Mouse (Mus musculus) gastrocnemius, adult 18-20 months (tissue): ENCODE measurements around the gene Fiz1. TPM values are rescaled to one million over a fixed set of nuclear protein-coding genes. Genes with fewer than 3 reads are reported as not detected.
A peak's percentile ranks its signal among the peaks of the same experiment; 100 is the strongest.
"Not testable (repeated sequence)": the region's sequence is repeated elsewhere in the genome, so short reads cannot be mapped to it uniquely, and the experiment has no call there.

Source experiments
- DNase-seq: peaks from one replicate; pipeline ENCODE4 v3.0.0; 2021; ENCODE audit warnings: low spot score
- total RNA-seq, 2 experiments: library from RNA; stranded (reverse); gene quantifications; 2 replicates each; pipeline ENCODE4 v1.2.3; 2021

Gene Fiz1
- total RNA-seq, 2 experiments from 2014 or later: 19.0 to 24.4 TPM

DNA sequence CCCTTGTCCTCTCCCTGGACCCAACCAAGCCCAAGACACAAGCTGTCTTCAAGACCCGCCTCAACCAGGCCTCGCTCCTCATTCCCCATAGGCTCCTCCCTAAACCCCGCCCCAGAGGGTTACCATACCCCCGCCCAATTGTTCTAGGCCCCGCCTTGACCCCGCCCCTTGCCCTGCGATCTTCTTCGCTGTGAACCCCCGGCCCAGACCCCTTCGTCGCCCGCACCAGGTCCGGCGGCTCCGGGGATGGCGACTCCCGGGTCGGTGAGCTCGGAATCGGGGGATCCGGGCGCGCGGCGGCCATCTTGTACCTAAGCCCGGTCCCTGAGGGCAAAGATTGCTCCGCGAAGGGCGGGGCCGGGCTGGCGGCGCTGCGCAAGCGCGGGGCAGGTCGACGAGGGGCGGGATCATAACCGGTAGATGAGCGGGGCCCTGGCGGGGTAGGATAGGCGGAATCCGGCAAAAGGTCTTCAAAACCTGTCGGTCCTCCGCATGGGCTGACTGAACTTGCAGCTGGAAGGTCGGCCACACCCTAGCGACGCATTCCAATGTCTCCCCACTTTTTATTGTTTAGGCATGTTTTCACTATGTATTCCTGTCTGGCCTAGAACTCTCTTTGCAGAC, 23.7 kb upstream of the Fiz1 start, which contains the start of gene Zfp784:
Gene Zfp784 (minus strand): TSS at position 338 of the 624 bp plus-strand sequence.
- peak; percentile 94 for DNase-seq

DNA sequence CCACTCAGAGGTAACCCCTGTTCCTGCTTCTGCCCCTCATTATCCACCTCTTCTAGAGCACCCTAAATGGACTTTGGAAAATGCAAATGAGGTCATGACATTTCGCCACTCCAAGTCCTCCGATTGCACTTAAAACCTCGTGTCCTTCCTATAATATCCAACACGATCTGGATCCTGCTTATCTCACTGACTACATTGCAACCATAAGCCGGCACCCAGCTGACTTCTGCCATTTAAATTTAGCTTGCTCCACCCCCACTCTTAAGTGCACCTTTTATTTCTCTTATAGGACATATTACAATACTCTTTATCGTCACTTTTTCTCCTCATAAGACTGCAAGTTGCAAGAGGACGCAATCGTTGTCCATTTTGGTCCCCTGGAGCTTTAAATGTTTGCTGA, 23.0 kb upstream of the Fiz1 start:
- DNase-seq: no peak

DNA sequence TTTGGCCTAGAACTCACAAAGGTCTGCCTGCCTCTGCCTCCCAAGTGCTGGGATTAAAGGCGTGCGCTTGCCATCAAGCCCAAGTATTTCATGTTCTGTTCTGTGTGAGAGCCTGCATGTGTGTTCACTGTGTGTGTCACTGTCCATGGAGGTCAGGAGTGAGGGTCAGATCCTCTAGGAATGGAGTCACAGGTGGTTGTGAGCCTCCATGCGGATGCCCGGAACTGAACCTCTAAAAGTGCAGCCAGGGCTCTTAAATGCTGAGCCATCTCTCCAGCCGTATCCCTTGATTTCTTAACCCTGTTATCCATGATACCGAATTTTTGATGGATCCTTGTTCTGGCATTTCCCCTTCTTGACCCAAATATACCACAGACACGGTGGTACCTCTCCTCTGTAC, 22.5 kb upstream of the Fiz1 start:
- DNase-seq: no peak

DNA sequence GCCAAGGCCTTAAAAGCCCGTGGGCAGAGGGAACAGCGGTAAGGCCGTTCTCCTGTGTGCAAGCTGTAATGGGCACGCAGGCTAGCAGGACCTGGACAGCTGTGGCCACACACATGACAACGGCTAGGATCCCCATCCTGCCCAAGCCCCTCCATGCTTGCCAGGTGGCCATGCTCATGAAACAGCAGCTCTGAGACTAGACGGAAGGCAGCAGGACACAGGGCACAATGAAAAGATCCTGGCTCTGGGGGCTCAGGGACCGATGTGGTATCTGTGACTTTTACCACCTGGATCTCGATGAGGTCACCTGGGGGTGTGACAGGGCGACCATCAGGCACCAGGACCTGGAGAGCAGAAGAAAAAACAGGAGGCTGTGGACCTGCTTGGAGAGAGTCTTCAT, 21.6 kb upstream of the Fiz1 start:
- DNase-seq: no peak

DNA sequence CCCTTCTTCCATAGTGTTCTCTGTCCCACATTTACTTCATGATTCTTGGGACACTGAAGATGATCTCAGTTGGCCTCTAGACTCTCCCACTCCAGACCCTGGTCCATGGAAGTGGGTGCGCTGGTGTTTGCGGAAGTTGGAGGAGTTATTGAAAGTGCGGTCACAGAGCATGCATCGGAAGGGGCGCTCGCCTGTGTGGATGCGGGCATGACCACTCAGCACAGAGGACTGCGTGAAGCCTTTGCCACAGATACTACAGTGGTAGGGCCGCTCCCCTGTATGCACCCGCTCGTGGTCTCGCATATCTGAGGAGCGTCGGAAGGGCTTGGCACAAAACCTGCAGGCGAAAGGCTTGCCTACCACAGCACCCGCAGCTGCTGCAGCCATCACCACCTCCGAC, 21.1 kb upstream of the Fiz1 start:
- DNase-seq: no peak

DNA sequence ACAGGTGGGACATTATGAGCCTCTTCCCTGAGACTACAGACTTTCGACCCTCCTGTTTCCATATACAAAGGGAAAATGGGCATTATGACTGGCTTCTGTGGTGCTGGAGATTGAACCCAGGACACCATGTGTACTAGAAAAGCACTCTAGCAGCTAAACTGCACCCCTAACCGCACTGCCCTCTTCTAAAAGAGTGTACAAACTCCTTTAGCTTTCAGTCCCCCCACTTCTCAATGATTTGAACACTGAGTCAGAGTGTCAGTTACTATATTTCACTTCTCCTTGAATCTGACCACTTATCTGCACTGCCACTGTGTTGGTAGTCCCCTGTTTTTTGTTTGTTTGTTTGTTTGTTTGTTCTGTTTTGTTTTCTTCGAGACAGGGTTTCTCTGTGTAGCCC, 19.3 kb upstream of the Fiz1 start, which contains the start of gene 4632433K11Rik:
Gene 4632433K11Rik (plus strand): TSS at position 301 of the 400 bp plus-strand sequence.
- DNase-seq: no peak

DNA sequence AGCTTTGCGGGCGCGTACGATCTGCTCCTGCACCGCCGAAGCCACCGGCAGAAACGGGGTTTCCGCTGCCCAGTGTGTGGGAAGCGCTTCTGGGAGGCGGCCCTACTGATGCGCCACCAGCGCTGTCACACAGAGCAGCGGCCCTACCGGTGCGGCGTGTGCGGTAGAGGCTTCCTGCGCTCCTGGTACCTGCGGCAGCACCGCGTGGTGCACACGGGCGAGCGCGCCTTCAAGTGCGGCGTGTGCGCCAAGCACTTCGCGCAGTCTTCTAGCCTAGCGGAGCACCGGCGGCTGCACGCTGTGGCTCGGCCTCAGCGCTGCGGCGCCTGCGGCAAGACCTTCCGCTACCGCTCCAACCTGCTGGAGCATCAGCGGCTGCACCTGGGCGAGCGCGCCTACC, 17.0 kb upstream of the Fiz1 start:
- no peak for DNase-seq

DNA sequence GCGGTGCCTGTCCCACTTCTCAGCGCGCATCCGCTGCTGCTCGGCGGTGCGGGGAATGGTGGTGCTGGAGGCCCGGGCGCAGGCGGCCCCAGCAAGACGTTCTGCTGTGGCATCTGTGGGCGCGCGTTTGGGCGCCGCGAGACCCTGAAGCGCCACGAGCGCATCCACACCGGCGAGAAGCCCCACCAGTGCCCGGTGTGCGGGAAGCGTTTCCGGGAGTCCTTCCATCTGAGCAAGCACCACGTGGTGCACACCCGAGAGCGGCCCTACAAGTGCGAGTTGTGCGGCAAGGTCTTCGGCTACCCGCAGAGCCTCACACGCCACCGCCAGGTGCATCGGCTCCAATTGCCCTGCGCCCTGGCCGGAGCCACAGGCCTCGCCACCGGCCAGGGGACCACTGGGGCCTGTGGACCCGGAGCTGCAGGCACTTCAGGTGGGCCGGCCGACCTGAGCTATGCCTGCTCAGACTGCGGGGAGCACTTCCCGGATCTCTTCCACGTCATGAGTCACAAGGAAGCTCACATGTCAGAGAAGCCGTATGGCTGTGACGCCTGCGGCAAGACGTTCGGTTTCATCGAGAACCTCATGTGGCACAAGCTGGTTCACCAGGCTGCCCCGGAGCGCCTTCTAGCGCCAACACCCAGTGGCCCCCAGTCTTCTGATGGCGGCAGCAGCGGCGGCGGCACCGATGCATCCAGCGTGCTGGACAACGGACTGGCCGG, 16.2 kb upstream of the Fiz1 start:
- no peak for DNase-seq

DNA sequence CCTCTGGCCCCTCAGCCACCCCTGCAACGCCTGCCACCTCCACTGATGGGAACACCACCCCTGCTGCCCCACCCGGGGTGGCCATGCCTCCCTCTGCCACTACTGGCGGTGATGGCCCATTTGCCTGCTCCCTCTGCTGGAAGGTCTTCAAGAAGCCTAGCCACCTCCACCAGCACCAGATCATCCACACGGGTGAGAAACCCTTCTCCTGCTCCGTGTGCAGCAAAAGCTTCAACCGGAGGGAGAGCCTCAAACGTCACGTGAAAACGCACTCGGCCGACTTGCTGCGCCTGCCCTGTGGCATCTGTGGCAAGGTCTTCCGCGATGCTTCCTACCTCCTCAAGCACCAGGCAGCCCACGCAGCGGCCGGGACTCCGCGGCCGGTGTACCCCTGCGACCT, 15.4 kb upstream of the Fiz1 start:
- DNase-seq: no peak

DNA sequence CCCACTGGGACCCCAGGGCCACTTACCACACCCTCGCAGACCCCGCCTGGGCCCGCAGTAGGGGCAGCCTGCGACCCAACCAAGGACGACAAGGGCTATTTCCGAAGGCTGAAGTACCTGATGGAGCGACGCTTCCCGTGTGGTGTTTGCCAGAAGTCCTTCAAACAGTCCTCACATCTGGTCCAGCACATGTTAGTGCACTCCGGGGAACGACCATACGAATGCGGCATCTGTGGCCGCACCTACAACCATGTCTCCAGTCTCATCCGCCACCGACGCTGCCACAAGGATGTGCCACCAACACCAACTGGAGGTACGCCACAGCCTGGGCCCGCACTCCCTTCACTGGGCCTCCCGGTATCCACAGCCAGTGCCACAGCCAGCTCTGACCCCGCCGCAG, 15.0 kb upstream of the Fiz1 start:
- DNase-seq: no peak

DNA sequence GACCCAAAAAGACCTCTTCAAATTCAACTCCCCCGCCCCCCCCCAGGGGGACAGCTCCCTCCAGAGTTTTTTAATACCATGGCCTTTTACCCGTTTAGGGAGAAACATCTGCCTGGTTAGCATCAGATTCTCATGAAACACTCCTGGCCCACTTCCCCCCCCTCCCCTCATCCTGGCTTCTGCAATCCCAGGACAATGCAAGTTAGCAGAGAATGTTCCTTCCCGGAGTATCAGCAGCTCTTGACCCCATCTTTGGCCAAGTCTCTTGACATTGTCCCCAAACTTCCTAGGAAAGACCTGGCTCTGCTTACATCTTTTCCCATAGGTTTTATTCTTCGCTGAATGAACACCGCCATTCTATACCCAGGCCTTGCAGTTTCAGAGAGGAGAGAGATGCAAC, 6.7 kb upstream of the Fiz1 start:
- no peak for DNase-seq

DNA sequence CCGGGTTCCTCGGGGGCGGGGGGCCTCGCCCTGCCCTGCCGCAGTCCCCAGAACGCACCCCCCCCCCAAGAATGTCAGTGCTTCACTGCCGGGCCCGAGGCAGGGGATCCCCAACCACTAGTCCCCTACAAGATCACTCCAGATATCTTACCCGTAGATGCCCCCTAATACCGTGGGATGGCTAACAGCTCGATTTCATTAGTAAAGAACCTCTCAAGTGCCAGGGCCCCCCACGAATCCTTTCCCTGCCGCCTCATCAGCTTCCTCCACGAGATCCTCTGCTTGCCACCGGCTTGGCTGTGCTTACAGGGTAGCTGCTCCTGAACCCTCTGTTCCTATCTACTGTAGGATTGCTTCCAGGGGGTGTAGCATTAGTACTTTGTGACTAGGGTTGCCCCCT, 6.2 kb upstream of the Fiz1 start:
- DNase-seq: peak; percentile 27

DNA sequence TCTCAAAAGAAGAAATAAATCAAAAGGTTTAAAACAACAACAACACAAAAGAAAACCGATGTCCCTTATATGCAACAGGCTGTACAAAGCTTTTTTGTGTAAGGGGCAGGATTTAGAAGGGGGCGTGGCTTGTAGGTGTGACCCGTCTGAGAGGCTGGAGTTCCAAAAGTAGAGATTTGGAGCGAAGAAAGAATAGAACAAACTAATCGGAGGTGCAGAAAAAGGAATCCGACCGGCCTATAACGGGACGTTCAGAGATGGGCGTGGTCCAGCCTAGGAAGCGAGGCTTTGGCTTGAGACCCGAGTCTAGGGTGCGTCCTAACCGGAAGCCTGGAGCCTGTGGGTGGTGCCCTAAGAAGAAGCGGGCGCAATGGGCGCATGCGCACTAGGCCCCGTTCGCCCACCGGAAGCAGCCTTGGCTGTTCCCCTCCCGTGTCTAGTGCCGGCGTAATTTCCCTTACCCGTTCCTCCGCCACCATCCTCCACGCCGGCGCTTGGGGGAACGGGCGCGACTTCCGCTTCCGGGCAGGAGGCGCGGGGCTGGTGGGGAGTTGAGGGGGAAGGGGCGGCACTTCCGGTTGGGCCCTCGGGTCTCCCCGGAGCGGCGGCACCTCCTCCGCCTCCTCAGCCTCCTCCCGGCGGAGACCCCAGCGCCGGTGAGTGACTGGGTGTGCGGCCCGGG, 5.6 kb upstream of the Fiz1 start, which contains the start of the genes Zfp865 and Ccdc106:
Gene Zfp865 (plus strand): TSS at position 377 of the 682 bp plus-strand sequence.
Gene Ccdc106 (plus strand): TSS at position 554 of the 682 bp plus-strand sequence.
- DNase-seq: peak; percentile 99

DNA sequence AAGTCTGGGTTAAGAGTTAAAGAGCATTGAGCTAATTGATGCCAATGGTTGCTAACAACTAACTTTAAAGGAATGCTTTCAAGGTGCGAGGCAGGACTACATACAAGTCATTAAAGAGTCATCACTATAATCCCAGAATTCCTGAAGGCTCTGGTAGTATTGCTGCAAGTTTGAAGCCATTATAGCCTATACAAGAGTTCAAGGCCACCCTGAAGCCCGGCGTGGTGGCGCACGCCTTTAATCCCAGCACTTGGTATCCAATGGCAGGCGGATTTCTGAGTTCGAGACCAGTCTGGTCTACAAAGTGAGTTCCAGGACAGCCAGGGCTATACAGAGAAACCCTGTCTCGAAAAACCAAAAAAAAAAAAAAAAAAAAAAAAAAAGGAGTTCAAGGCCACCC, 5.1 kb upstream of the Fiz1 start:
- DNase-seq: not testable (repeated sequence)

DNA sequence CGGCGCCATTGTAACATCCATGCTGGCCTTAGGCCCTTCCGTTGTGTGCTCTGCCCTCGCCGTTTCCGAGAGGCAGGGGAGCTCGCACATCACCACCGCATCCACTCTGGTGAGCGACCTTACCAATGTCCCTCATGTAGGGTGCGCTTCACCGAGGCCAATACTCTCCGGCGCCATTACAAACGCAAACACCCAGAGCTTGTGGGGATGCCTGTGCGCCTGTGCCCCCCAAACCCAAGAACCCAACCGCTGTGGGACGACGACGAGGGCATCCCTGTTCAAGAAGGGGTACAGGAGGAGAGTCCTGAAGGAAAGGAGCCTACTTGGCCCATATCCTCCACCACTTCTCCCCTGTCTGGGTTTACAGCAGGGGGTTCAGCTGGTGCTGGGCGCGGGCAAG, 3.4 kb upstream of the Fiz1 start:
- no peak for DNase-seq

DNA sequence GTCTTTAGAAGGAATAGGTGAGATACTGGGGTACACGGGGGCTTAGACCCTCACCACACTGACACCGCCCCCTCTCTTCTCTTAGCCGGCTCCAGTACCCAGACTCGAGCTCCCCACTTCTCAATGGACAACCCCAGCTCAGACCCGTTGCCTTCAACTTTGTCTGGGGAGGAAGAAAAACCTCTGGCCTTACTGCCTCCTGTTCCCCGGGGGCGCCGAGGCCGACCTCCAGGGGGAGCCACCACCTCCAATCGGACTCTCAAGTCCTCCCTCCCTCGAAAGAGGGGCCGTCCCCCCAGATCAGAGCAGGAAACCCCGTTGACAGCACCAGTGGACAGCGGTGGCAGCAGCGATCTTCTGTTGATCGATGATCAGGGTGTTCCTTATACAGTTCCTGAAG, 2.9 kb upstream of the Fiz1 start:
- no peak for DNase-seq

DNA sequence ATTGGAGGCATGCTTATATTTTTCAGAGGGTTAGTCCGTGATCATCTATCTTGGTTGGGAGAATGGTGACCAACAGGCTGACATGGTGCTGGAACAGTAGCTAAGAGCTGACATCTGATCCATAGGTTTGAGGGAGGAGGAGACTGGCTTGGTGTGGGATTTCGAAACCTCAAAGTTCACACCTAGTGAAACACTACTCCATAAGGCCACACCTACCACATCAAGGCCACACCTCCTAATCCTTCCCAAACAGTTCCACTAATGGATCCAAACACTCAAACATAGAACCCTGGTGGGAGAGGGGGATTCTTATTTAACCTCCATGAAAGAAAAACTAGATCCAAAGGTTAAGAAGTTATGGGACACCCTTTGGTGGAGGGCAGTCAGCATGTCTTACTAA, 2.4 kb upstream of the Fiz1 start:
- DNase-seq: no peak

DNA sequence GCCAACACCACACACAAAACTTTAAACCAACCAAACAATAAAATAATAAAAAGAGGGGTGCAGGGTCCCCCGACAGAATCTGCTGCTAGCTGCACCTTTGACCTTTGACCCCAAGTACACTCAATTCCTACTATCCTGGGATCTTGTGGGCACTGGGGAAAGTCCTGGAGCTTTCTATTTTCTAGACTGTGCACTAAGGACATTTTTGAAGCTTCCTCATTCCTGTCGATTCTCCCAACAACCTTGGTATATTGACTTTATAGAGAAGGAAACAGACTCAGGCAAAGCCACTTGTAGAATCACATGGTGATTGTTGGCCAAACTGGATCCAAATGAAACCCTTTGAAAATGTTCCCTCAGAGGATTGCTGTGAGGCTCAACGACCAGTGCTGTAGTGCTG, 1.6 kb upstream of the Fiz1 start:
- DNase-seq: no peak

DNA sequence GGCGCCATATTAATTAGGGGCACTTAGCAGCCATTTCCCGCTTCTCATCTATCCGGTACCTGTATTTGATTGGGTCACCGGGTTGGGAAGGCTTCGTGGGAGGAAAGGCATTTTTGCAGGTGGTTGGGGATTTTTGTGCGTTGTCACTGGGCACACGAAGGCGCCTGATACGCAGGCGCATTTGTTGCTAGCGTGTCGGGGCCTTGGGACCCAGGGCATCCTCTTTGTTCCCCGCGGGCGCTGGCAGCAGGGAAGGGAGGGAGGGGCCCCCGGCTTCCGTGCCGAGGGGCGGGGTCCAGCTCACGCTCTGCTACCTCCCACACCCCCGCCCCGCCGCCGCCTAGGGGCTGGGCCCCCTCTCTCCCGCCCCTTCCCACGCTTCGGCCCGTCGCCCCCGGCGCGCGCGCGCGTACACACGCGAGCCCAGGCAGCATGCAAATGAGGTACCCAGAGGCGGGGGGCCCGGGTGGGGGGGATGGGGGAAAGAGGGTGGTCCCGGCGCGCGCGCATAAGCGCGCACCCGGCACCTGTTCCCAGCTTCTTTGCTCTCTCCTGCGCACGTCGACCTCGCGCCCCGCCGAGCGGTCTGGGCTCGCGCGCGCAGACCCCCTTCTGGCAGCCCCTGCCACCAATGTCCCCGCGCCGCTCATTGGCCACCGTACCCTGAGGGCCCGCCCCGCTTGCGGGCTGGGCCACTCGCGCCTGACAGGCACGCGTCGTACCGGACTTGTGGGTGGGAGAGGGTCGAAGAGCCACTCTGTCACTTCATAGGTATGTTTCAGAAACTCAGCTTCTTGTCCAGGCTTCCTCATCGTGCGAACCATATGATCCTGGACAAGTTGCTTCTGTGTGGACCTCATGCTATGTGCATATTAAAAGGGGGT, 863 bp upstream of the Fiz1 start, which contains the start of gene Gm44973:
Gene Gm44973 (plus strand): TSS at position 379 of the 884 bp plus-strand sequence.
- peak; percentile 89 for DNase-seq

DNA sequence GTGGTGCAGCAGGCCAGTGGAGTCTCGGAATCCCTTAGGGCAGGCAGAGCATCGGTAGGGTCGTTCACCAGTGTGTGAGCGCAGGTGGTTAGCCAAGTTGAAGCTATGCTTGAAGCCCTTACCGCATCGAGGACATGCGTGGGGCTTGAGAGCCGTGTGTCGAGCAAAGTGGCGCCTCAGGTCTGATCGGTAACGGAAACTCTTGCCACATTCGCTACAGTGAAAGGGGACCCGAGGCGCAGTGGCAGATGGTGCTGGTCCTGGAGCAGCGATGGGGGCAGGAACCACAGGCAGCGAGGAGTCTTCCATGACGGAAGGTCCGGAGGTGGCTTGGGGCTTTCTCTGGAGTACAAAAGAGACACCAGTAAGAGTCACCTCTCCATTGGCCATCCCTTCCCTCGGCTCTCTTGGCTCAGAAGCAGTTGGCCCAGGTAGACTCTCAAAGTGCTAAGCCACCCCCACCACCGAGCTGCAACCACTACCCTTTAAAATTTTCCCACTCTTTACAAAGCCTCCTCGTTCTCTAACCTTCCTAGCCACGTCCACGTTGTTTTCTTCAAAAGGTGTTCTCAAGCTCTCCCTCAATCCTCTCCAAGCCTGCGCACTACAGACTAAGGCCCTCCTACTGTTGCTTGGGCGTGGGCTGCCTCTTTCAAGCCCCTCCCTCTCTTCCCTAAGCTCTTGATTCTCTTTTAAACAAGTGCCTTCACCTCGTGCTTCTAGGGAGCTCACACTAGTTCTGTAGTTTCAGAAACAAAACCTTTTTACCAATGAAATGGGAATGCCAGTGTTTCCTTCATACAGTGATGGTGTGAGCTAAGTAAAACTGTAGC, 1.6 kb downstream of the Fiz1 start:
- DNase-seq: no peak
